Comparison of ENCODE assay signal across 9 mouse cellular contexts in genomic region chr17:63402741-63403681, GRCm38 (mm10).
DNase-seq lines count a peak whose midpoint lies in the region; ATAC-seq and TF ChIP-seq lines count a peak whose summit lies in the region.
"Had no signal": no experiment of that assay in that cellular context is flagged by ENCODE, and none has a peak within 500 bp of the region (broad histone marks: within the 10 kb centered on the region; RNA-seq: fewer than 3 reads in every experiment).

No protein-coding gene starts in this region.

- no peak for TF ChIP-seq CTCF in small intestine, adult 2 months (IDR thresholded peaks at IDR 0.05; ENCODE audit: extremely low read depth, insufficient read length, insufficient replicate concordance, low read depth, low read length)
- no peak for TF ChIP-seq CTCF in hindbrain, postnatal 0 days (IDR thresholded peaks at IDR 0.05; ENCODE audit: low read depth)

- no peak overlapping the region for H3K4me2 ChIP-seq in hindbrain, postnatal 0 days (ENCODE audit: low read depth, low read length)

- TF ChIP-seq POLR2A in small intestine, adult 2 months (IDR thresholded peaks at IDR 0.05; ENCODE audit: low read depth, low read length): no peak

- H3K4me3 ChIP-seq in small intestine, adult 2 months (ENCODE audit: low read depth, low read length): no peak overlapping the region
- no peak overlapping the region for H3K4me3 ChIP-seq in hindbrain, postnatal 0 days (ENCODE audit: low read length)

- H3K36me3 ChIP-seq in small intestine, adult 2 months (ENCODE audit: control insufficient read depth, insufficient read depth, low read length): no peaks in the 10 kb centered on the region
- no peaks in the 10 kb centered on the region for H3K36me3 ChIP-seq in hindbrain, postnatal 0 days (ENCODE audit: insufficient read depth, low read length)

- H3K9me3 ChIP-seq in hindbrain, postnatal 0 days (ENCODE audit: low read length): no peaks in the 10 kb centered on the region

- DNase-seq in cerebellum, adult 18-20 months: peak; percentile 13 to 26
- DNase-seq in cerebellum, adult 9-10 months: no peak
- peak; percentile 50 for DNase-seq in CD4-positive, CD25-positive, alpha-beta regulatory T cell, adult 2 months (ENCODE audit: low read depth, low spot score)
- peak; percentile 53 for DNase-seq in kidney, postnatal 10 days
- no peak for DNase-seq in hindbrain, postnatal 0 days (ENCODE audit: low spot score)

- WGBS in small intestine, adult 2 months: 75% methylated on average over 13 of the region's 13 CpGs
- WGBS in hindbrain, postnatal 0 days: 70% methylated on average over 13 of the region's 13 CpGs

- H3K9ac ChIP-seq in hindbrain, postnatal 0 days (replicated peaks; ENCODE audit: low read length): no peak overlapping the region

- H3K27me3 ChIP-seq in small intestine, adult 2 months (ENCODE audit: control insufficient read depth, insufficient read depth, low read length): no peaks in the 10 kb centered on the region
- H3K27me3 ChIP-seq in hindbrain, postnatal 0 days (ENCODE audit: insufficient read depth, low read length): no peaks in the 10 kb centered on the region

- peak; percentile 37; the same call in 1 of the 2 replicates for ATAC-seq in granulocyte monocyte progenitor cell, adult 5-6 weeks (replicated peaks; ENCODE audit: poor library complexity, severe bottlenecking)
- ATAC-seq in hindbrain, postnatal 0 days: no peak
- ATAC-seq in megakaryocyte-erythroid progenitor cell, adult 5-6 weeks (replicated peaks; ENCODE audit: low FRiP score, low TSS enrichment, poor library complexity, severe bottlenecking): no peak

- H3K27ac ChIP-seq in small intestine, adult 2 months (ENCODE audit: insufficient read depth, low read depth, low read length): peak overlapping the region; percentile 23
- H3K27ac ChIP-seq in hindbrain, postnatal 0 days: no peak overlapping the region
- H3K27ac ChIP-seq: macrophage had no signal

- peaks cover 14% of the 10 kb centered on the region for H3K4me1 ChIP-seq in small intestine, adult 2 months (ENCODE audit: control insufficient read depth, insufficient read depth, insufficient read length, low read length)
- peaks cover 8% of the 10 kb centered on the region; the same call in 1 of the 2 replicates for H3K4me1 ChIP-seq in hindbrain, postnatal 0 days (ENCODE audit: insufficient read depth, low read length)

Comparison
In these comparisons a context has a peak if more than half of its experiments do, and no peak if none do; other contexts are left out.
1. DNase-seq: peak in cerebellum, adult 18-20 months (2 of 2), CD4-positive, CD25-positive, alpha-beta regulatory T cell, adult 2 months (single experiment) and kidney, postnatal 10 days (single experiment); none in cerebellum, adult 9-10 months (single experiment) and hindbrain, postnatal 0 days (single experiment).